Mouse (Mus musculus): ENCODE measurements around the gene Adamts16. TPM values are rescaled to one million over a fixed set of nuclear protein-coding genes. Genes with fewer than 3 reads are reported as not detected.

The Adamts16 gene
- polyA plus RNA-seq, 1 experiment from 2014 or later, result 0.17 TPM

- WGBS, result 35% methylated on average over 7 of the region's 7 CpGs
These were observed 61.8 kb downstream of the Adamts16 start for GRCm38 (mm10) chr13:70779781-70780180.

GRCm38 (mm10) chr13:70778872-70779554 is 62.6 kb downstream of the Adamts16 start:
- Histone ChIP-seq H3K27me3 (ENCODE audit: poor library complexity, severe bottlenecking) (peaks cover 16% of the 10 kb centered on the region), H3K9me3 (no peaks in the 10 kb centered on the region), H3K4me1 (peaks cover 13% of the 10 kb centered on the region), H3K27ac (no peak overlapping the region), H3K36me3 (replicated peaks) (no peaks in the 10 kb centered on the region), H3K4me3 (no peak overlapping the region)
- WGBS, result 65% methylated on average over 9 of the region's 9 CpGs
- DNase-seq (ENCODE audit: extremely low spot score, low spot score), result peak; percentile 15

More at GRCm38 (mm10) chr13:70779781-70780180, 61.8 kb downstream of the Adamts16 start:
- no peaks in the 10 kb centered on the region for H3K9me3 ChIP-seq
- no peak overlapping the region for H3K27ac ChIP-seq
- DNase-seq (ENCODE audit: extremely low spot score, low spot score), result no peak
- H3K4me3 ChIP-seq, result no peak overlapping the region
- H3K27me3 ChIP-seq (ENCODE audit: poor library complexity, severe bottlenecking), result peaks cover 16% of the 10 kb centered on the region
- H3K4me1 ChIP-seq, result peaks cover 13% of the 10 kb centered on the region
- H3K36me3 ChIP-seq (replicated peaks), result no peaks in the 10 kb centered on the region

DNA sequence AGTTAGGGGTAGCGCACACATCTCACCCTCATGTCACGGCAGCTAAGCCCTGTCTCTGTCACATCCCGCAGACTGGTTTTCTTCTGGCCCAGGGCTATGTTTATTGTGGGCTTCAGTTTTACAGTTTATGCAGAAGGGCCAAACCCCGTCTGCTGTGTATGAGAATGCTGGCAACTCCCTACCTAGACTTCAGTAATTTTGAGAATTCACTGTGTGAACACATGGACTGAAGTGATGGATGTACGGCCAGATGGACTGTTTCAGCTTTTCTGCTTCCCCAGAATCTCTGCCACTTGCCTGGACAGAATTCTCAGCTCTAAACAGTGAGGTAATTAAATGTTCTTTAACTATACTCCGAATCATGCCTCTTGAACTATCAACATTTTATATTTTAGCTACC is 70.5 kb downstream of the Adamts16 start:
- H3K9me3 ChIP-seq, result no peaks in the 10 kb centered on the region
- no peak overlapping the region for H3K4me3 ChIP-seq
- H3K4me1 ChIP-seq, result no peaks in the 10 kb centered on the region
- no peaks in the 10 kb centered on the region for H3K27me3 ChIP-seq (ENCODE audit: poor library complexity, severe bottlenecking)
- DNase-seq (ENCODE audit: extremely low spot score, low spot score), result no peak
- H3K36me3 ChIP-seq (replicated peaks), result no peaks in the 10 kb centered on the region
- 89% methylated on average over 6 of the region's 6 CpGs for WGBS
- H3K27ac ChIP-seq, result no peak overlapping the region

GRCm38 (mm10) chr13:70769156-70769555 is 72.5 kb downstream of the Adamts16 start:
- H3K9me3 ChIP-seq, result no peaks in the 10 kb centered on the region
- no peak overlapping the region for H3K4me3 ChIP-seq
- no peaks in the 10 kb centered on the region for H3K4me1 ChIP-seq
- no peak overlapping the region for H3K27ac ChIP-seq
- no peaks in the 10 kb centered on the region for H3K27me3 ChIP-seq (ENCODE audit: poor library complexity, severe bottlenecking)
- H3K36me3 ChIP-seq (replicated peaks), result no peaks in the 10 kb centered on the region
- DNase-seq (ENCODE audit: extremely low spot score, low spot score), result no peak
- WGBS, result 65% methylated on average over 2 of the region's 2 CpGs

DNA sequence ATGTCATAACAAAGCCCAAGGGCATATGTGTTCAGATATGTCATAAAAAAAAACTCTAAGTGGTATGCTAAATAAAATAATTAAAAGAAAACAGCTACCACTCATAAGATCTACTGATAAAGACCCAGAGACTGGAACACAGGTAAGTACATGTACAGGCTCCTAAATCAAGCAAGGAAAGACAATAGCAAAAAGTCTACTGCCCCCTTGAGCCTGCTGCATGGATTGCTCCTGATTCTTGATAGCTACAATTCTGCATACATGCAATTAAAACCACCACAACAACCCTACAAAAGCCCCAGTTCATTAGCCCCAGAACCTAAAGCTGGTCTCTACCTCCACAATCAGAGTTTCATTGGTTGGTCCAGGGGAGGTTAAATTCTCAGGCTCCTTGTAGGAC is 74.1 kb downstream of the Adamts16 start:
- Histone ChIP-seq H3K27me3 (ENCODE audit: poor library complexity, severe bottlenecking) (no peaks in the 10 kb centered on the region), H3K36me3 (replicated peaks) (no peaks in the 10 kb centered on the region), H3K4me1 (no peaks in the 10 kb centered on the region), H3K27ac (no peak overlapping the region), H3K4me3 (no peak overlapping the region), H3K9me3 (no peaks in the 10 kb centered on the region)
- no peak for DNase-seq (ENCODE audit: extremely low spot score, low spot score)

GRCm38 (mm10) chr13:70764682-70765081 is 76.9 kb downstream of the Adamts16 start:
- Histone ChIP-seq H3K36me3 (replicated peaks) (no peaks in the 10 kb centered on the region), H3K4me1 (no peaks in the 10 kb centered on the region), H3K4me3 (no peak overlapping the region), H3K9me3 (no peaks in the 10 kb centered on the region), H3K27me3 (ENCODE audit: poor library complexity, severe bottlenecking) (no peaks in the 10 kb centered on the region), H3K27ac (no peak overlapping the region)
- 87% methylated on average over 6 of the region's 6 CpGs for WGBS
- DNase-seq (ENCODE audit: extremely low spot score, low spot score), result no peak

GRCm38 (mm10) chr13:70762586-70762985 is 79.0 kb downstream of the Adamts16 start:
- WGBS, result 90% methylated on average over 2 of the region's 2 CpGs
- H3K4me3 ChIP-seq, result no peak overlapping the region

GRCm38 (mm10) chr13:70761312-70761711 is 80.3 kb downstream of the Adamts16 start:
- Histone ChIP-seq H3K4me3 (no peak overlapping the region), H3K27me3 (ENCODE audit: poor library complexity, severe bottlenecking) (no peaks in the 10 kb centered on the region), H3K36me3 (replicated peaks) (no peaks in the 10 kb centered on the region), H3K9me3 (no peaks in the 10 kb centered on the region), H3K27ac (no peak overlapping the region), H3K4me1 (no peaks in the 10 kb centered on the region)
- 81% methylated on average over 2 of the region's 2 CpGs for WGBS
- no peak for DNase-seq (ENCODE audit: extremely low spot score, low spot score)

More at GRCm38 (mm10) chr13:70762586-70762985, 79.0 kb downstream of the Adamts16 start:
- no peaks in the 10 kb centered on the region for H3K36me3 ChIP-seq (replicated peaks)
- H3K27ac ChIP-seq, result no peak overlapping the region
- H3K9me3 ChIP-seq, result no peaks in the 10 kb centered on the region
- DNase-seq (ENCODE audit: extremely low spot score, low spot score), result no peak
- no peaks in the 10 kb centered on the region for H3K4me1 ChIP-seq
- no peaks in the 10 kb centered on the region for H3K27me3 ChIP-seq (ENCODE audit: poor library complexity, severe bottlenecking)

DNA sequence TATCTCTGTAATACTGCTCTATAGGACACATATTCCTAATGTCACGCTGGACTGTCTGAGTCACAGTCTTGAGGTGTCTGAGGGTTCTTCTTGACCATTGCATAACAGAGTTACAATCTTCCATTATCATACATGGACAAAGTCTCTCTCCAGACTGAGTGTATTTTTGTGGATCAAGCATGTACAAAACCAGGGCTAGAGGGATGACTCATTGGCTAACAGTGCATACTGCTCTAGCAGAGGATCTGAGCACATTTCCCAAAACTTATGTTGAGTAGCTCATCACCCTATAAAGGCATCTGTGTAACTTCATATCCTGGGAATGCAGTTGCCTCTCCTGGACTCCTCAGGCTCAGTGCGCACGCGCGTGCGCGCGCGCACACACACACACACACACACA is 81.4 kb downstream of the Adamts16 start:
- no peak overlapping the region for H3K27ac ChIP-seq
- H3K27me3 ChIP-seq (ENCODE audit: poor library complexity, severe bottlenecking), result no peaks in the 10 kb centered on the region
- no peaks in the 10 kb centered on the region for H3K4me1 ChIP-seq
- no peak overlapping the region for H3K4me3 ChIP-seq
- no peaks in the 10 kb centered on the region for H3K36me3 ChIP-seq (replicated peaks)
- no peaks in the 10 kb centered on the region for H3K9me3 ChIP-seq
- WGBS, result 98% methylated on average over 9 of the region's 9 CpGs
- DNase-seq (ENCODE audit: extremely low spot score, low spot score), result no peak

GRCm38 (mm10) chr13:70746294-70747008 is 95.2 kb downstream of the Adamts16 start:
- WGBS, result 65% methylated on average over 14 of the region's 14 CpGs
- Histone ChIP-seq H3K36me3 (replicated peaks) (no peaks in the 10 kb centered on the region), H3K4me3 (no peak overlapping the region), H3K9me3 (no peaks in the 10 kb centered on the region), H3K27ac (no peak overlapping the region), H3K4me1 (peaks cover 20% of the 10 kb centered on the region; the same call in 1 of the 2 replicates), H3K27me3 (ENCODE audit: poor library complexity, severe bottlenecking) (no peaks in the 10 kb centered on the region)
- no peak for DNase-seq (ENCODE audit: extremely low spot score, low spot score)

DNA sequence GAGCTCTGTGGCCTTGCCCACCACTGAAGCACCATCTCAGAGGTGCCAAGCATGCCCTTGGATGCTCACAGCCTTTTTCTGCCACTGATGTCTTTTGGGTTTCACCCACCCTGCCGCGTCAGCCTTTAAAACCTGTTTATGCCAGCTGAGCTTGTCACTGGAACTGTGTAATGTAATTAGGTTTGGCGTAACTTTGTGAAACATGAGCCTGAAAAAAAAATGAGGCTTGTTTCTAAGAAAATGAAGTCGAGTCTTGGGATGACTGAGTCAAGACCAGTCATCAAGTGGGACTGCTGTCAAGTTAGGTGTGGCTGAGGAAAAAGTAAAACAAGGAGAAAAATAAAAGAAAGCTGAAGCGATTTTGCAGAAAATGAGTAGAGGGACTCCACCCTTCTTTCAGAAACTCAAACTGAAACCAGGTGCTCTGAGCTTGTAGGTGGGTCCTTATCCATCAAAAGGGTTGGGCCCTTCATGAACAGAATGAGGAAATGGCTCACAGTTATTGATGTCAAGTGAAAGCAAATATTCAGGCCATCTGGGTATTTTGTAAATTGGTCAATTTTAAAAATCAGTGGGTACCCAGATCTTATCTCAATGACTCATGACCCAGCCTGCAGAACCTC is 97.1 kb downstream of the Adamts16 start:
- no peak for DNase-seq (ENCODE audit: extremely low spot score, low spot score)
- H3K27ac ChIP-seq, result no peak overlapping the region
- H3K36me3 ChIP-seq (replicated peaks), result no peaks in the 10 kb centered on the region
- H3K9me3 ChIP-seq, result no peaks in the 10 kb centered on the region
- no peak overlapping the region for H3K4me3 ChIP-seq
- H3K4me1 ChIP-seq, result peaks cover 23% of the 10 kb centered on the region; the same call in 1 of the 2 replicates
- no peaks in the 10 kb centered on the region for H3K27me3 ChIP-seq (ENCODE audit: poor library complexity, severe bottlenecking)
- 75% methylated on average over 5 of the region's 5 CpGs for whole genome bisulfite sequencing

DNA sequence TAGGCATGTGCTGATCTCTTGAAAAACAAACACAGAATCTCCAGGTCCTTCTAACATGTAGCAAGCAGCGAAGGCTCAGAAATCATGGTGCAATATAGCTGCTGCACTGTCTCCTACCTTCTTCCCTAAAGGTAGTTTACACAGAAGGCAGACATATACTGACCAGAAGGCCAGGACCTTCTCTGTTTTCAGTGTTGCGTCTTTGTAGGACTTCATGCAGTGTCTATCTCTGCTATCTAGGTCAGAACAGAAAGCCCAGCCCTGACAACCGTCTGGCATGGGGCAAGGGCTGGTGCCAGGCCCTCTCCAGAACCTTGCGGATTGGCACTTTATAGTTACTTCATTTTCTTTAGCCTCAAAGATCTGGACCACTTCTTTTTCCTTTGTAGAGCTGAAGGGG is 98.9 kb downstream of the Adamts16 start:
- no peak overlapping the region for H3K27ac ChIP-seq
- WGBS, result 90% methylated on average over 4 of the region's 4 CpGs
- peaks cover 23% of the 10 kb centered on the region; the same call in 1 of the 2 replicates for H3K4me1 ChIP-seq
- DNase-seq (ENCODE audit: extremely low spot score, low spot score), result no peak
- no peaks in the 10 kb centered on the region for H3K27me3 ChIP-seq (ENCODE audit: poor library complexity, severe bottlenecking)
- H3K9me3 ChIP-seq, result no peaks in the 10 kb centered on the region
- no peaks in the 10 kb centered on the region for H3K36me3 ChIP-seq (replicated peaks)
- no peak overlapping the region for H3K4me3 ChIP-seq
